Mouse (Mus musculus): ENCODE results near the gene Uvssa. TPM values are rescaled to one million over a fixed set of nuclear protein-coding genes. Genes with fewer than 3 reads are reported as not detected.

Gene Uvssa
- 18.3 to 22.6 TPM (median 20.3 TPM) in 4 replicates for total RNA-seq (2023; ENCODE audit: inconsistent age)

GRCm38 (mm10) chr5:33378302-33378854 is at the start of gene Uvssa:
Uvssa (plus strand) TSS chr5:33378549.

GRCm38 (mm10) chr5:33335273-33335976 is 42.9 kb upstream of the Uvssa start, which contains the start of gene Maea:
Maea (plus strand) TSS chr5:33335509.

GRCm38 (mm10) chr5:33433201-33434138 is 55.1 kb downstream of the Uvssa start, which contains the start of gene Nkx1-1:
Nkx1-1 (minus strand) TSS chr5:33433976.

Other genes with a start within 250 kb of the Uvssa start
- 0.84 to 1.6 TPM (median 1.1 TPM) in 4 replicates for gene Spon2, start 160.1 kb upstream of the Uvssa start, total RNA-seq (2023; ENCODE audit: inconsistent age)
- gene Ctbp1, start 103.6 kb upstream of the Uvssa start, total RNA-seq (2023; ENCODE audit: inconsistent age): 209 to 270 TPM (median 243 TPM) in 4 replicates
- 94.0 to 100.0 TPM (median 95.4 TPM) in 4 replicates for gene Maea, start 43.0 kb upstream of the Uvssa start, total RNA-seq (2023; ENCODE audit: inconsistent age)
- not detected in 4 replicates for gene Nkx1-1, start 55.4 kb downstream of the Uvssa start, total RNA-seq (2023; ENCODE audit: inconsistent age)